Mouse (Mus musculus) v-Abl transformed pro-B cells (cell line): ENCODE results near the gene Klrb1a.
"Not testable (repeated sequence)": the region's sequence is repeated elsewhere in the genome, so short reads cannot be mapped to it uniquely, and the experiment has no call there.

Experiments used
- in situ Hi-C, 2 experiments: fragments of 400-800 bp; cut with MboI; formaldehyde crosslinking; loops; one replicate each; pipeline ENCODE4 v1.15.1; 2025; ENCODE audit not compliant: unreplicated experiment in 2 of 2

The Klrb1a gene

DNA sequence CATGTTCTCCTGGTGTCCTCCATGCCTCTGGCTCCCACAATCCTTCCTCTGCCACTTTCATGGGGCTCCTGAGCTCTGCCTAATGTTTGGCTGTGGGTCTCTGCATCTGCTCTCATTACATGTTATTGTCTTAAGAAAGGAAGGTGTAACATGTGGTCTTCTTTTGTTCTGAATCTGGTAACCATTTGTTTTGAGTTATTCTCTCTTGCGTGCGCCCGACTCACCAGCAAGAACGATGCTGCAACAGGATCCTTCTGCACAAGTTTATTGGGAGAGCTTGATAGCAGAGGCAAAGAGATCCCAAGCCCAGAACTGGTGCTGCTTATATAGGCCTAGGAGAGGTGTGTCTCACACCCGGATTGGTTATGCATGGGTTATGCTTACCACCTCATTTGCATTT is at the start of gene Klrb1a:
Gene Klrb1a, minus strand, starts transcription at position 101 of the 400 bp plus-strand sequence.
- in situ Hi-C loops = loop anchor here in 1 of 2 experiments (25.0 kb wide), 1 partner anchor 439 kb away; no protein-coding TSS in a partner anchor

DNA sequence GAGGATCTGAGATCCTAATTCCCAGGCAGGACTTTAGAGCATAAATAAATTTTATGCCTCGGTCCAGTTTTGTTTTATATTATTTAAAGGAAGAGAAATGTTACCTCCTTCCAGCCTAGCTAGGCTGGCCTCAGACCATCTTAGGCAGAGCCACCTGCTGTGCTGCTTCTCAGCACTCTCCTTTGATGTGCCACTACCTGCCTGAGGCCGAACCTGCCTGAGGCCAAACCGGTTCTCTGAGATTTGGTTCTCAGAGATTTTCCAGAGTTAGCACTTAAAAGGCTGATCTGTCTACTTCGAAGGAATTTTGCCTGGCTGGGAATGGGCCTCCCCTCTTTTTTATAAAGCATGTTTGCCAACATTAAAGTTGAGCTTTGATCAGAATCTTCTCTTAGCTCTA is 46.6 kb upstream of the Klrb1a start:
- in situ Hi-C loops = no loop called here

DNA sequence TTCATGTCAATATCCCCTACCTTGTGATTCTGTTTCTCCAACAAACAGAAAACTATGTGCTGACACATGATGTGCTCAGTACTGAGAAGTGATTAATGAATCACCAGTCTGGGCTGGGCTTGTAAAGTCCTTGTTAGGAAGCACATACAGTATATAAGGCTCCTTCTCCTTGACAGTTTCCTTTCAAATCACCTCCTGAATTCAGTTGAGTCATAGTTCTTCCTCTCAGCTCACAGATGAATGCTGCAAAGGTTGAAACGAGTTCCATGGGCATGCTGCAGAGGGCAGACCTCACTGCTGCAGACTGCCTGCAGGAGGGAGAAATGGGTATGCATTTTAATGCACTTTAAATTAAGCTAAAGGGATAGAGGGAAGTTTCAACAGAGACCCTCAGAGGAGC is 38.9 kb upstream of the Klrb1a start, which contains the start of gene Clec2h:
Gene Clec2h, plus strand, starts transcription at position 180 of the 400 bp plus-strand sequence.
- in situ Hi-C loops = no loop called here

DNA sequence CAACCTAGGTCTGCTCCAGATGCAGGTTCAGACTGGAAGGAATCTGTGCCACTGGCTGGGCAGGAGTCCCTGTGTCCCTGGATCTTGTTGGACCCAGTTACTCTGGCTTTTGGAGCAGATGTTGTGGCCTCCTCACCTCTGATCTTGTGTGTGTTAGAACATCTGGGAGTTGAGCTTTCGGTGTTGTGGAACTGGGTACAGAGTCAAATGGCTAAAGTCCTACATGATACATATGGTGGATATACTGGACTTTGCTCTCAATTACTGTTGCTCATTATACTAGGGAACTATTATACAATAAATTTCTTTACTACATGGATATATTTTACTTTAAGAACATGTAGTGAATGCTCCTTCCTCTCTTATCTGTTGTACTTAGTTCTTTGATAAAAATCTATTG is 37.9 kb upstream of the Klrb1a start:
- in situ Hi-C loops = no loop called here

DNA sequence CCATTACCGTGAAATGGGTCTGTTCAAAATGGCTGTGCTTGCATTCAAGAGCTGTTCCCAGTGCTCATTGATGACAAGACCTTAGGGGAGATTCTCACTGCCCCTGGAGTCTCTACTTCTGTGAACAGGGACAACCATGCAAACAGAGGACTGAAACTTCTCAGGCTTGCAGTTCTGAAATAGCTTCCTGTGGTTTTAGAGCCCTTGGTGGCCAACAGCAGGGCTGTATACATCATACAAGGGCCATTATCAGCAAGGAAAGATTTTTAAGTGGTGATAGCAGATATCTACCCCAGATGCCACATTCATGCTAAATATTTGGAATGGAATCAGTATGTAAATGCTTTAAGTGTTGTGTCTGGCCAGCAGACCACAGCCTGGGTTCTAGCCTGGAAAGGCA is 29.6 kb upstream of the Klrb1a start:
- in situ Hi-C loops = no loop called here

DNA sequence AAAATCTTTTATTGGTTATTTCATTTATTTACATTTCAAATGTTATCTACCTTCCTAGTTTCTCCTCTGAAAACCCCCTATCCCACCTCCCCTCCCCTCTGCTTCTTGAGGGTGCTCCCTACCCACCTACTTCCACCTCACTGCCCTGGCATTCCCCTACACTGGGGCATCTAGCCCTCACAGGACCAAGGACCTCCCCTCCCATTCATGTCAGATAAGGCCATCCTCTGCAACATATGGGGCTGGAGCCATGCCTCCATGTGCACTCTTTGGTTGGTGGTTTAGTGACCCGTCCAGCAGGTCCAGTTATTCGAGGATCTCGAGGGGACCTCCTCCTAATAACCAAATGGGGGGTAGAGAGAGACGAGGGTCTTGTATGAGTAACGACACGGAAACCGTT is 27.5 kb upstream of the Klrb1a start:
- in situ Hi-C loops = not testable (repeated sequence)

DNA sequence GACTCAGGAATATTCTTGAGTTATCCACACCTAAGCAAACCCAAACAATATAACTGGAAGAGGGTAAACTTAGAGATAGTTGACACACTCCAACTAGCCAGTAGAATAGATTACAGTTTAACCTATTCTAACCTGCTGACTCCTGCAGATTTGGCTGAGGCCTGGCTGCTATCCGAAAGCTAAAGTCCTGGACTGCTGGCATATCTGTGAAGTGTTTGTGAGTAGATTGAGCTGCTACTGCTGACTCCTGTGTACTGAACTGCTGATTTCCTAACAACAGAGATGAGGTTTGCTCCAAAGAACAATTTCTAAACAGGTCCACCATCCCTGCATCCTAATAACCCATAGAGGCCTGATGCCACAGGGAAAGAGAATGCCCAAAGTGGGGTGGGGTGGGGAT is 26.9 kb upstream of the Klrb1a start:
- in situ Hi-C loops = no loop called here

DNA sequence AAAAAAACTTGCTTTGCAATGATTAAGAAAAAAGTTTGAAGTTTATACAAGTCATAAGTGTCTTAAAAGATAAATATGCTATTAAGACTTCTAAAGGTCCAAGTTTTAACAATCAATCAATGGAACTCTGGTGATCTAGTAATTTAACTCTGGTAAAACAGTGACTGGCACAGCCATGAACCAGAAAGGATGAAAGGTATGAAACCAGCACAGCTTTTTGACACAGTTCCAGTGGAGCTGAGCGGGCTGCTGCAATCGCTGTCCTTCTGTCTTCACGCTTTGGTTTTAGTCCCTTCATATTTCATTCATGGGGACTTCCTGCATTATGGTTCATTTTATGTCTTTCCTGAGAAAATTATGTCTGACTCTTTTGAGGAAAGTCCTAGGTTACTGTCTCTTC is 26.3 kb upstream of the Klrb1a start:
- in situ Hi-C loops = no loop called here

DNA sequence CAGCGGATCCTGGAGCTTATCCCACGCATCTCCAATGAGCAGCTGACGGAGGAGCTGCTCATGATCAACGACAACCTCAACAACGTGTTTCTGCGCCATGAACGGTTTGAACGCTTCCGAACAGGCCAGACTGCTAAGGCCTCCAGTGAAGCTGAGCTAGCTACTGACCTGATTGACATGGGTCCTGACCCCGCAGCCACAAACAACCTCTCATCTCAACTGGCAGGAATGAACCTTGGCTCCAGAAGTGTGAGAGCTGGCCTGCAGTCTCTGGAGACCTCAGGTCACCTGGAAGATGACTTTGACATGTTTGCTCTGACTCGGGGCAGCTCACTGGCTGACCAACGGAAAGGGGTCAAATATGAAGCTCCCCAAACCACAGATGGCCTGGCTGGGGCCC is 22.4 kb upstream of the Klrb1a start:
- in situ Hi-C loops = not testable (repeated sequence)

DNA sequence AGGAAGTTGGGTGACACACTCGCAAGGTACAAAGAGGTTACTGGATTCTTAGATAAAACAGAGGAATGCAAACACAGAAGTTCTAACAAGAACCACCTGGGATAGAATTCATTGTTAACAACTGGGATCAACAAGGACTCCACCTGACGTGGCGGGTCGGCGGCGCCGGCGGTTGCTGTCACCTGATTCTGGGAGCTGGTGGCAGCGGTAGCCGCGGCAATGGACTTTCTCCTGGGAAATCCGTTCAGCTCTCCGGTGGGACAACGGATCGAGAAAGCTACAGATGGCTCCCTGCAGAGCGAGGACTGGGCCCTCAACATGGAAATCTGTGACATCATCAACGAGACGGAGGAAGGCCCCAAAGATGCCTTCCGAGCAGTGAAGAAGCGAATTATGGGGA is 21.4 kb upstream of the Klrb1a start:
- in situ Hi-C loops = loop anchor here in 1 of 2 experiments (5.0 kb wide), 1 partner anchor 88 kb away; no protein-coding TSS in a partner anchor

DNA sequence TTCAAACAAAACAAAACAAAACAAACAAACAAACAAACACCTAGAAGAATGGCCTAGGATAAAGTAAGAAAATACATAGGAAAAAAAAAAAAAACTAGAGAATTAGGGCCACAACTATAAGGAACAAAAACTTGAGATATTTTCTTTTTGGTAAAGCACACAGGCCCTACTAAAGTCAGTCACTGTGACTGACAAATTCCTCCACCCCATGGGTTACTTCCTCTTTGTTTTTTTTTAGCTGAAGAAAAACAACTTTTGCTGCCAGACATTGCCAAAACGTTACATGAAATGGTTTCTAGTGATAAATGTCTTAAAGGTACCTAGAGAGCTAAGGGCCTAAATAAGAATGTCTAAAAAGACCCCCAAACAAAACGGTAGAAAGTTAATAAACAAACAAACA is 20.7 kb upstream of the Klrb1a start:
- in situ Hi-C loops = loop anchor here in 1 of 2 experiments (5.0 kb wide), 1 partner anchor 88 kb away; no protein-coding TSS in a partner anchor

DNA sequence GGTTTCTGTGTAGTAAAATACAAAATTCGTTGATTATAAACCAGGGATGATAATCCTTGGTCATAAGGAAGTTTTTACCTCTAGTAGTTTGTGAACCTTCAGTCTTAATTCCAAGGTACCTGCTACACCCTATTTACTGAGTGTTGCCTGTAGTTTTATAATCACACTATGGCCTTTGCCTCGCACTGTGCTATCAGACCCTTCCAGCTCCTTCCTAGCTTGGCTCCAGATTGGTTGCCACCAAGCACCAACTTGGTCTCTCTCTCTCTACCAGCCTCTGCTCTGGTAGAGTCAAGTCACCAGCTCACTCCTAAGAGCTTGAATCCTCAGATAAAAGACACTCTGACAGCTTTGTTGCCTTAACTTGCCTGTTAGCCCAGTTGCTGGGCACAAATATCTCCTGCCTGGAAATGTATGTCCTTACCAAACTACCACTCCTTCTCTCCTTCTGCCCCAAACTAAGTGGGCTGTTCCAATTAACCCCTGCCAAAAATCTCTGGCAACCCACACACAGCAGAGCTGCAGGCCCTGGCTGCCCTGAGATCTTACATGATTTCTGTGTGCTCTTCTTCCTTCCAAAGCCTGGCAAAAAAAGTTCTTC is 17.9 kb upstream of the Klrb1a start:
- in situ Hi-C loops = loop anchor here in 1 of 2 experiments (5.0 kb wide), 1 partner anchor 91 kb away; no protein-coding TSS in a partner anchor

DNA sequence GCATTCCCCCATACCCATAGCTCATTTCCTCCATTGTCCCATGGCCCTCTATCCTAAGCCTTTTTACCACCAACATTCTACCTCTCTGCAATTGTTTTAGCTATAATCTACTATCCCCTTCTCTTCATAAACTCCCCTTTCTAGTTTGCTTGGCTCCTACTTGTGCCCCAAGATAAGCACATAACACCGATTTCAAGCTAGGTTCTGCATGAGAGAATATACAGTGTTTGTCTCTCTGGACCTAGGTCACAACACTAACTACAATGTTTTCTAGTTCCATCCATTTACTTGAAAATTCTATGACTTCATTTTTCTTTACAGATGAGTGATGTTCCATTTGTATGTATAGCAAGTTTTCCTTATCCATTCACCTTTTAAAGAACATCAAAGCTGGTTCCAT is 17.3 kb upstream of the Klrb1a start:
- in situ Hi-C loops = loop anchor here in 1 of 2 experiments (5.0 kb wide), 1 partner anchor 92 kb away; no protein-coding TSS in a partner anchor

DNA sequence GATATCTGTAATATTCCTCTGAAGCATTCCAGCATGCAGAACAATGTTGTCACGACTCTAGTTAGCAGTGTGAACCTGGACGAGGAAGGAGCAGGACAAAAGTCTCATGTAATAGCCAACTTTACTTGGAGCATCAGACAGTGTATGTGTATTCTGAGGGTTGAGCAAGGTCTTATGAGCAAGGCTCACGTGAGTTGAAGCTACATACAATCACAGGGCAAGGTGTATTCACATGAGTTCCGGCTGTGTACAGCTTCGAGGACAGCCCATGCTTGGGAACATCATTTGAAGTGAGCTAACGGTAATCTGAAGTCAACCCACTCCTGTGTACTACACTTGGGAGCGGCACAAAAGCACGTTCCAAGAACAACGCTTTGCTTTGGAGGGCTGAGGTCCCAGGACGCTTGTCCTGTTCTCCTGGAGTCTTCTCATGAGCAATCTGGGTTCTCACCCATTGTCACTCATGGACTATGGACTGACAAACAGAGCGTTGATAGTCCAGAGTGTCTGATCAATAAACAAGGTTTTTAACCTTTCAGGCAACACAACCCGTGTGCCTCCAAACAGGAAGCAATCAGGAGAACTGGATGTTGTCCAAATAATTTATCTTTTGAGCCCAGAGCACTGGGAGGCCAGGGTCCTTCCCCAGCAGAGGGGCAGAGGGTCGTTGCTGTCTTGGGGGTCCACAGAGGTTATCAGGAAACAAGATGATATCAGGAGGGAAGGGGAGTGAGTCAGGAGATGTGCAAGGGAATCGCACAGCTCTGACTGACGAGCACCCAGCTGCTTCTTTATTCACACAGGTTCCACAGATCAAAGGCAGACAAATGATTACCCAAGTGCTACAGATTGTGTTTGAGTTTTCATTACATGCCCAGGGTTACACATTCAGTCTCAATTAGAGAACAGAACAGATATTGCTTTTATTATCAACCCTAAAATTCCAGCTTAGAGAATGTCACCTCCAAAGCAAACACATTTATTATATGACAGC is 7.9 kb upstream of the Klrb1a start:
- in situ Hi-C loops = loop anchor here in 1 of 2 experiments (10.0 kb wide), 1 partner anchor 114 kb away; no protein-coding TSS in a partner anchor

DNA sequence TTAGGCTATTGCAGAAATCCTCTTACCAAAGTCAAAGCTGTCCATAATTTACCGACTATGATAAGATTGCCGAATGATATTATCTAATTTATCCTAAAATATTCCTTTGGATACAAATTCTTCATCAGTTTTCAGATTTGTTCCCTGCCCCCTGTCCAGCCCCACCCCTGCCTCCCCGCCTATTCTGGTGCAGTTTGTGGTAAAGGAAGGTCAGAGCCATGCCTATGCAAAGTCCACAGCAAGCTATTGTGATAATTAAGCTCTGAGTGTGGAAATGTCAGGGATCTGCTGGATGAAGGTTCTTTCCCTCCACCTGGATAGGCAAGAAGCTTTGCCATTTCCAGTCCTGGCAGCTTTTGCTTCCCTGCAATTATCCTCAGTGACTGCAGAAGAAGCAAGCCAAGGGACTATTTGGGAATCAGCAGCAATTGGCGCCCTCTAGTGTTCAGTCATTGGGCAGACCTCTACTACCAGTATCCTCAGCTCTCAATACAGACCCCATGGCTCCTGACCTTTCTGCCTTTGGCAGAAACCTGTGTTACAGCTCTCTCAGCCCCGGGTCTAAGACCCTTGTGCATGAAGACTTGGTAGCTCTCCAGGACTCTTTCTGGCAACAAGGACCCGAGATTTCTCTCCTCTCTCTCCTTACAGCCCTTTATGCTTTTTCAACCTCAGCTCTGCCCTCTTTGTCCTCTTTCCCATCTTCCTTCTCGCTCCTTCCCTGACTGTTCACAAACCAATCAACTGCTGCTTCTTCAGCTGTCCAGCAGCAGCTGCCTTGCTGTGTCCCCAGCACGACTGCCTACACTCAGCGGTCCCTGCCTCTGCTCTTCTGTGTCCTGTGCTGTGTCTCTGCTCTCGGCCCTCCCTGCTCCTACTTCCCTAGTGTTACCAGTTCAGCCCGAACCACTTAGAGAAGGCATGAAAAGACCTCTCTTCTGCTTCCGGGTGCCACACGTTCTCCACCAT is 6.7 kb upstream of the Klrb1a start:
- in situ Hi-C loops = loop anchor here in 1 of 2 experiments (10.0 kb wide), 1 partner anchor 115 kb away; no protein-coding TSS in a partner anchor

DNA sequence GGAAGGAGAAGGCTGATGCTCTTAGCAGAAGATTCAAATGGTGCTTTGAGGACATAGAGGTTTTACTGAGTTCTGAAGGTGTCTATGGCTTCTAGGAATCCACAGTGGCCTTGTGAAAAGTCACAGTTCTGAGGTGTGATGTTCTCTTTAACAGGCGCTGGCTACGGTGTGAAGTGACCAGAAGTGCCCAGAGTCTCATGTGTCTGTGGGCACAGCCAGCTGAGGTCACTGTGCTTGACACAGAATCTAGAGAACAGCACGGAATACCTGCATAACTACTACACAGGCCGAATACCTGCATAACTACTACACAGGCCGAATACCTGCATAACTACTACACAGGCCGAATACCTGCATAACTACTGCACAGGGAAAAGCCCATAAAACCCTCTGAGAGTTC is 1.9 kb upstream of the Klrb1a start:
- in situ Hi-C loops = not testable (repeated sequence)

DNA sequence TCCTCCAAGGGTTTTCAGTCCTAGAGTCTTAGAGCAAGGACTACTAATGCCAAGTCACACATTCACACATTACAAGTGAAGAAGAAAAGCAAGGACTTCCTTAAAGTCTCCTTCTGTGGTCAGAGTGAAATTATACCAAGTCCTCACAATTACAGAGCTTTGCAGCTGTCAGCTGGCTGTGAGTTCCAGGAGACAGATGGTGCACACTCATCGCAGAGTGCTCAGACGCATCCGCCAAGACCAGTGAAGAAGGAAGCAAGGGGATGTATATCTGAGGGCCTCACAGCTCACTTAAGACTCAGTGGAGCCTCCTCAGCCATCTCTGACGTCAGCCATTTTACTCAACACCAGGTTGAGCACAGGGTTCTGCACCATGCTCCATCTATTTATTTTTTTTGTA is 1.1 kb upstream of the Klrb1a start:
- in situ Hi-C loops = loop anchor here in 1 of 2 experiments (25.0 kb wide), 1 partner anchor 438 kb away; no protein-coding TSS in a partner anchor

DNA sequence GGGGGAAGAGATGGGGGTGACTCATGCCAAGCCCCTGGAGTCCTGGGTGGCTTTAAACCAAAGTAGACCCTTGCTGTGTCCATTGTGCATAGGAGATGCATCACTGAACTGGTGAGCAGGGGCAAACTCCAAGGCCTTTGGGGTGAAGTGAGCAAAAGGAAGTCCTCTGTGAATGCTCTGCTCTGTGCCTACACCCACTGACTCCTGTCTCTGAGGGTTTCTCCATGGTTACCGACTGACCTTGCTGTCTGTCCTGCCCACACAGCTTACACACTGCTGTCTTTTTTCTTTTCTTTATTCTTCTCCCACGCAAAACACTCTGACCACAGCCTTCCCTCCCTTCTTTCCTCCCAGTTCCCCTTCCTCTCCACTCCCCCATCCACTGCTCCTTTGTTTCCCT is 600 bp downstream of the Klrb1a start:
- in situ Hi-C loops = loop anchor here in 1 of 2 experiments (25.0 kb wide), 1 partner anchor 440 kb away; no protein-coding TSS in a partner anchor

DNA sequence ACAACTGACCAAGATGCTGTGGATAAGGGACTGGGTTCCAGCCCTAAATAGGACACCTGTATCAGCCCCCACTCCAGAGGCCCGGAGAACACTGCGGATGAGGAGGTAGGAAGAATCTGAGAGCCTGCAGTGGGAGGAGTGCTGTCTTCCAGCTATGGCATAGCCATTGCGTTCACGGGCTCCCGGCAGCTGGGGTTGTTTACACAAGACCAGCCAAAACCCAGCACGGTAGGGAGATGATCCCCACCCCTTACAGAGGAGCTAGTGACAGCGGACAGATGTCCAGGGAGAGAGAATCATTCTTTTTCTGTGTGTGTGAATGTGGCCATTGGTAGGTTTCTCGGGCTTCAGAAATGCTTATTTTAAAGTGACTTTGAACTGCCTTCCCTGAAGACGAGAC is 17.0 kb downstream of the Klrb1a start:
- in situ Hi-C loops = loop anchor here (10.0 to 25.0 kb wide), 2 partner anchors 456 to 758 kb away; no protein-coding TSS in a partner anchor

DNA sequence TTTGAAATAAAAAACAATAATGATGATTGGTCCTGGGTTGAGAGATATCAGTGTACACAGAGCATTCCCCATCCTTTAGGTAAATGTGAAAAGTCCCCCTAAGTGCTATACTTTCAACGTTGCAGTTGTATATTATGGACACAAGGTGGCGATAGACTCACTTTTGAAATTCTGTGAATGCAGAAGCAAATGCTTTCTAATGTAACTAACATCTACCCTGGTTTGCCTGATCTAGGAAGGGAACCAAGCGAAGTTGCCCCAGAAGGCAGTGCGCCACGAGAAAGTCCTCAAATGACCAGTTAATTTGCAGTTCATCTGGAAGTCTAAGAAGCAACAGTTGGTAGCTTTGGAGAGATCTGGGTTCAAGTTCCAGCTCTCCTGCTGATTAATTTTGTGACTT is 18.8 kb downstream of the Klrb1a start:
- in situ Hi-C loops = loop anchor here (5.0 to 25.0 kb wide), 7 partner anchors 33 to 763 kb away; no protein-coding TSS in a partner anchor
